9 mouse cellular contexts compared by ENCODE assay signal in the genomic region with DNA sequence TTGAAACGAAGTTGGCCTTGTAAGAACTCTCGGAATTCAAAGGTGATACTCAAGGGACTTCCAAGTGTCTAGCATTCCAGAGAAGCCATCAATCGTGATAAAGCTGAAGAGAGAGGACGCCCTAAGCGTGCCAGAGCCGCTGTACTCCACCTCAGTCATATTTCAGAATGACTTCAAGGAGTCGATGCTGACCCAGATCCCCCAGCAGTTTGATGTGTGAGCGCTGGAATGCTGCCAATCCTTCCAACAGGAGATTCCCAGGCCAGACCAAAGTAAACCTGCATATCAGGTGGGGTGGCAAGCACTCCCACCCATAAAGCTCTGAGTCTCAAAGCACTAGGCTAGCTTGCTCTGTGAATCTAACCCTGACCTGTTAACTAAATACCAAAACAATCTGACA.
DNase-seq lines count a peak whose midpoint lies in the region; ATAC-seq and TF ChIP-seq lines count a peak whose summit lies in the region.
"Had no signal": no experiment of that assay in that cellular context is flagged by ENCODE, and none has a peak within 500 bp of the region (broad histone marks: within the 10 kb centered on the region; RNA-seq: fewer than 3 reads in every experiment).

No protein-coding gene starts in this region.

- DNase-seq in adrenal gland, adult (ENCODE audit: inconsistent age in 2 of 2, low spot score in 1 of 2) = peak; percentile 34 to 77
- no peak for DNase-seq in adrenal gland, adult 18-20 months (ENCODE audit: low spot score in 2 of 2)
- DNase-seq in hindbrain, embryonic 11.5 days (ENCODE audit: low spot score) = no peak
- no peak for DNase-seq in Patski (ENCODE audit: low read depth, low spot score)
- peak; percentile 42 to 54 for DNase-seq in kidney, postnatal 25 days
- no peak for DNase-seq in ovary, postnatal 36 days (ENCODE audit: low spot score)
- DNase-seq in yolk sac, embryonic 10.5 days (ENCODE audit: low spot score) = no peak
- DNase-seq: forebrain, postnatal 0 days had no signal

- no peak for TF ChIP-seq CTCF in Patski (IDR thresholded peaks at IDR 0.05)

- H3K4me3 ChIP-seq in hindbrain, embryonic 13.5 days = no peak overlapping the region
- H3K4me3 ChIP-seq in hindbrain, embryonic 11.5 days (ENCODE audit: low read depth, low read length) = no peak overlapping the region

- no peak overlapping the region for H3K4me2 ChIP-seq in hindbrain, embryonic 13.5 days
- no peak overlapping the region for H3K4me2 ChIP-seq in hindbrain, embryonic 11.5 days (replicated peaks; ENCODE audit: low read depth, low read length)

- H3K9ac ChIP-seq in hindbrain, embryonic 13.5 days = no peak overlapping the region
- H3K9ac ChIP-seq in hindbrain, embryonic 11.5 days (ENCODE audit: low read depth, low read length) = no peak overlapping the region
- H3K9ac ChIP-seq: forebrain, postnatal 0 days had no signal

- no peaks in the 10 kb centered on the region for H3K27me3 ChIP-seq in hindbrain, embryonic 13.5 days
- no peaks in the 10 kb centered on the region for H3K27me3 ChIP-seq in hindbrain, embryonic 11.5 days (ENCODE audit: control insufficient read depth, insufficient read depth, low read length)
- H3K27me3 ChIP-seq in Patski = no peaks in the 10 kb centered on the region

- in situ Hi-C loops in Patski (cut with MboI; ENCODE audit: low pct_unique_long_range_greater_than_20kb) = no loop called here

- ATAC-seq in hindbrain, embryonic 13.5 days (ENCODE audit: low FRiP score) = no peak
- ATAC-seq in hindbrain, embryonic 11.5 days (ENCODE audit: low FRiP score) = no peak
- peak; percentile 21 for ATAC-seq in Patski
- ATAC-seq: forebrain, postnatal 0 days had no signal

- no peaks in the 10 kb centered on the region for H3K36me3 ChIP-seq in hindbrain, embryonic 13.5 days
- H3K36me3 ChIP-seq in hindbrain, embryonic 11.5 days (ENCODE audit: control insufficient read depth, insufficient read depth, low read length) = no peaks in the 10 kb centered on the region

- CTCF ChIA-PET in Patski (lab: Charles Lee) = interaction anchor here (1.0 kb wide), 1 partner anchor 452 kb away, joined by 3 read pairs; no protein-coding TSS in a partner anchor

- H3K27ac ChIP-seq in hindbrain, embryonic 13.5 days = peak overlapping the region; percentile 45; the same call in 1 of the 2 replicates
- H3K27ac ChIP-seq in hindbrain, embryonic 11.5 days (ENCODE audit: low read depth, low read length) = no peak overlapping the region

- 56% methylated on average over 8 of the region's 8 CpGs for WGBS in hindbrain, embryonic 13.5 days
- 62% methylated on average over 8 of the region's 8 CpGs for WGBS in hindbrain, embryonic 11.5 days

- POLR2A ChIA-PET in Patski (lab: Charles Lee) = no interaction called here

- no peaks in the 10 kb centered on the region for H3K9me3 ChIP-seq in hindbrain, embryonic 13.5 days
- no peaks in the 10 kb centered on the region for H3K9me3 ChIP-seq in hindbrain, embryonic 11.5 days (ENCODE audit: control insufficient read depth, low read length)

- peaks cover 48% of the 10 kb centered on the region for H3K4me1 ChIP-seq in hindbrain, embryonic 13.5 days (replicated peaks)
- 0 out of 2 replicates have a peak, but pooled peaks cover 3% of the 10 kb centered on the region for H3K4me1 ChIP-seq in hindbrain, embryonic 11.5 days (replicated peaks; ENCODE audit: control insufficient read depth, insufficient read depth, low read length)

Comparison
In these comparisons a context has a peak if more than half of its experiments do, and no peak if none do; other contexts are left out.
1. DNase-seq: peak in adrenal gland, adult (2 of 2) and kidney, postnatal 25 days (2 of 2); none in adrenal gland, adult 18-20 months (0 of 2), hindbrain, embryonic 11.5 days (single experiment), Patski (single experiment), ovary, postnatal 36 days (single experiment) and yolk sac, embryonic 10.5 days (single experiment).